Mouse (Mus musculus) liver, adult (tissue): ENCODE measurements around the gene Vmn2r124.
"Not testable (repeated sequence)": the region's sequence is repeated elsewhere in the genome, so short reads cannot be mapped to it uniquely, and the experiment has no call there.

Source experiments
- GATA4 ChIP-seq: IDR thresholded peaks from 2 replicates; pipeline ENCODE4 v1.6.1; 2014; ENCODE audit warnings: mild to moderate bottlenecking, low read length; ENCODE audit not compliant: insufficient replicate concordance

Vmn2r124 gene

GRCm38 (mm10) chr17:18049124-18049523 lies at the start of gene Vmn2r124:
TSS of gene Vmn2r124 (plus strand) at chr17:18049424.
- TF ChIP-seq GATA4, result no peak

DNA sequence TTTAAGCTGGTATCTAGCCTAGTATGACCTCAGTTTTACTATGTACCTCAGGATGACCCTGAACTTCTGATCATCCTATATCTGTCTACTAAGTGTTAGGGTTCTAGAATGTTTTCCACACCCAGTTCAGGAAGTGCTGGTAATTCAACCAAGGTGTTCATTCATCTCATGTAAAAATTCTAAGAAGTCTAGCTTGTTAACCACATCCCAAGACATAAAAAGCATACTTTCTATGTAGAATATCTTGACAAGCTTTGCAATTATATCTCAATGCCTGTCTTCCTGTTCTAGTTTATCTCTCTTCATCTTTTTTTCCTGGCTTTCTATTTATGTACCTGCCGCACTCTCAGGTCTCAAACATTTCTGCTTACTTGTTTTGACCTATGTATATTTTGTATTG lies 44.5 kb upstream of the Vmn2r124 start:
- TF ChIP-seq GATA4, result no peak

- TF ChIP-seq GATA4, result no peak
Observed at GRCm38 (mm10) chr17:18021433-18021832, 27.8 kb upstream of the Vmn2r124 start, which contains the start of gene Fpr-rs4. TSS of gene Fpr-rs4 (plus strand) at chr17:18021733.

DNA sequence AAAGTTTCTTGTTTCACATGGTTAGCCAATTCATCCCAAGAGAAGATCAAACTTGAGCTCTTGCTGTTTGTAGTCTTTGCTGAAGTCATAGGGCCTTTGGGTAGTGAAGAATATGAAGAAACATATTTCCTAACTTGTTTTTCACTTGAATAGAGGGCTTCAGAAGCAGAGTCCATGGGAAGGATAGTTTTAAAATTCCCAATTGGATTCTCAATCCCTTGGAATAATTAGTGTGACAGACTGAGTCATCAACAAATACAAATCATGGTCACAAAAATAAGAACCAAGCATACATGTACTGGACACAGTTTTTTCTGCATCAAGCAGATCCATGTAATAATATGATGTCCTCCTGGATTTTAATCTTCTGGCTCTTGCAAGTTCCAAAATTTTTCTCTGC lies 35.5 kb downstream of the Vmn2r124 start, which contains the start of gene Vmn2r91:
Gene Vmn2r91, plus strand, starts transcription at position 301 of the 400 bp plus-strand sequence.
- not testable (repeated sequence) for TF ChIP-seq GATA4
